Comparison of ENCODE assay signal across 8 mouse cellular contexts in the genomic region with DNA sequence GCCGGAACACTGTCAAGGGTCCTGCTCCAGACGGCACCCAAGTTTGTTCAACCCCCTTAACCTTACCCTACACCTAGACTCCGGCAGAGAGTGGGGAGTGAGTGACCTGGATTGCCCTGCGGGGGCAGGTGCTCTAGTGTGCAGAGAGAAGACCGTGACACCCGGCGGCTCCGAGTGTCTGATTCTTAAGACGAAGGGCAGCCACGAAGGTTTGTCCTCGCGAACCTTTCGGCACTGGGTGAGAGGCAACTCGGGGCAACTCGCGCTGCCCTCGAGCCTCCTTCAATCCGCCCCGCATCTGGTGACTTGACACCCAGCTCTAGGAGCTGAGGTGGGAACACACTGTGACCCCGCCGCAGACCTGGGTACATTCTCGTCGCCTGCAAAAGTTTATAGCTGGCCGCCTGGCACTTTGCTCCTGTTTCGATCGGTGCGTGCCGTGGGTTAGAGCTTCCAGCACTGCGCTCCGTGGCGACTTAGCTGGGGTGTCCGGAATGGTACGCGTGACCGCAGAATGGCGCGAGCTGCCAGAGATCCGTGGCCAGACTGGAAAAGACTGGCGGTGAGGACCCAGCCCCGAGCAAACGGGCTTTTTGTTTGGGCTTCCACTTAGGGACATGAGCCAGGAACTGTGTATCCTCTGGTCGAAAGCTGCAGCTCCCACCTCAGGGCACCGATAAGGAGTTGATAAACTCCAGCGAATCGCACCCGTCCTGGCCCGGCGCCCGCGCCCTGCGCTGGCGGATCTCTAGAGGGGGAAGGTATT. TPM values are rescaled to one million over a fixed set of nuclear protein-coding genes. Genes with fewer than 3 reads are reported as not detected.
DNase-seq lines count a peak whose midpoint lies in the region; ATAC-seq and TF ChIP-seq lines count a peak whose summit lies in the region.

No protein-coding gene starts in this region.

- TF ChIP-seq CTCF in heart, adult 2 months (IDR thresholded peaks at IDR 0.05), result no peak
- TF ChIP-seq CTCF in intestine, postnatal 0 days (IDR thresholded peaks at IDR 0.05; ENCODE audit: low read depth), result no peak

- no peaks in the 10 kb centered on the region; the same call in 1 of the 2 replicates for H3K79me2 ChIP-seq in heart, adult 2 months (replicated peaks; ENCODE audit: control insufficient read depth, insufficient read depth, low read length)

- DNase-seq in cerebellum, postnatal 14 days, result peak; percentile 23 to 26
- DNase-seq in cerebellum, adult 9-11 months, result no peak
- DNase-seq in heart, adult 2 months, result peak; percentile 77 to 81
- peak; percentile 38 for DNase-seq in lung, postnatal 14 days
- DNase-seq in splenic B cell, adult 2 months (ENCODE audit: low read depth, low spot score), result peak; percentile 31

- 0 out of 2 replicates have a peak, but pooled peaks have one; percentile 9 for ATAC-seq in common myeloid progenitor, adult 5-6 weeks (replicated peaks; ENCODE audit: low read depth, poor library complexity, severe bottlenecking)
- no peak for ATAC-seq in intestine, postnatal 0 days
- ATAC-seq in frontal cortex, adult (ENCODE audit: low TSS enrichment), result no peak

- intact Hi-C loops in heart, adult 2 months (cut with DNase I), result loop anchor here (2.0 to 5.0 kb wide), 4 partner anchors 43 to 256 kb away; no protein-coding TSS in a partner anchor

- H3K4me2 ChIP-seq in intestine, postnatal 0 days (replicated peaks; ENCODE audit: low read depth), result peak overlapping the region; percentile 85

- H3K36me3 ChIP-seq in heart, adult 2 months (ENCODE audit: control insufficient read depth, insufficient read depth, low read length), result peaks cover 14% of the 10 kb centered on the region
- no peaks in the 10 kb centered on the region for H3K36me3 ChIP-seq in intestine, postnatal 0 days (ENCODE audit: control insufficient read depth, insufficient read depth)
- H3K36me3 ChIP-seq in splenic B cell, adult 2 months (ENCODE audit: control insufficient read depth, insufficient read depth, low read length, poor library complexity, severe bottlenecking), result no peaks in the 10 kb centered on the region

- peak overlapping the region; percentile 98 for H3K27ac ChIP-seq in heart, adult 2 months
- peak overlapping the region; percentile 35; the same call in 1 of the 2 replicates for H3K27ac ChIP-seq in intestine, postnatal 0 days (ENCODE audit: low read depth, low read length)

- no peaks in the 10 kb centered on the region for H3K9me3 ChIP-seq in intestine, postnatal 0 days (ENCODE audit: control insufficient read depth)

- no peaks in the 10 kb centered on the region for H3K27me3 ChIP-seq in heart, adult 2 months (ENCODE audit: control insufficient read depth, insufficient read depth, low read length)
- peaks cover 33% of the 10 kb centered on the region for H3K27me3 ChIP-seq in intestine, postnatal 0 days (replicated peaks; ENCODE audit: control insufficient read depth, insufficient read depth, low read length)
- H3K27me3 ChIP-seq in splenic B cell, adult 2 months (ENCODE audit: control insufficient read depth, insufficient read depth, low read length, poor library complexity, severe bottlenecking), result no peaks in the 10 kb centered on the region; the same call in 1 of the 2 replicates

- H3K9ac ChIP-seq in heart, adult 2 months (ENCODE audit: low read depth, low read length), result peak overlapping the region; percentile 90
- H3K9ac ChIP-seq in intestine, postnatal 0 days (ENCODE audit: low read depth, low read length), result peak overlapping the region; percentile 35

- 2% methylated on average over 52 of the region's 52 CpGs for WGBS in heart, adult 2 months
- WGBS in intestine, postnatal 0 days, result 2% methylated on average over 52 of the region's 52 CpGs

- H3K4me1 ChIP-seq in heart, adult 2 months (ENCODE audit: control insufficient read depth, insufficient read depth, low read length), result peaks cover 7% of the 10 kb centered on the region
- 0 out of 2 replicates have a peak, but pooled peaks cover 4% of the 10 kb centered on the region for H3K4me1 ChIP-seq in intestine, postnatal 0 days (replicated peaks; ENCODE audit: control insufficient read depth, insufficient read depth, low read length)

- TF ChIP-seq POLR2A in heart, adult 2 months (IDR thresholded peaks at IDR 0.05; ENCODE audit: insufficient read depth, low read depth, low read length), result no peak

- peak overlapping the region; percentile 63 for H3K4me3 ChIP-seq in heart, adult 2 months
- H3K4me3 ChIP-seq in intestine, postnatal 0 days (ENCODE audit: low read depth, low read length), result peak overlapping the region; percentile 58

- no peak for TF ChIP-seq EP300 in heart, adult 2 months (IDR thresholded peaks at IDR 0.05; ENCODE audit: insufficient read depth, low read depth, low read length)

RNA-seq across cellular contexts. Expression of a gene that starts 1.5 kb away (rescaled TPM):
- 0.10 and 0.41 TPM in 2 replicates for total RNA-seq in common myeloid progenitor, adult 5-6 weeks (2017)
- 100 to 1,000 TPM; 244 to 277 TPM for total RNA-seq in heart, adult 2 months (2021)
- polyA plus RNA-seq in heart, adult 2 months (2012; rRNA removed), result 115 and 119 TPM in 2 replicates
- polyA plus RNA-seq in intestine, postnatal 0 days (2015; fragmentation: Nextera tagmentation; extraction: Ambion mirVana), result 7.4 and 8.7 TPM in 2 replicates

Comparison
In these comparisons a context has a peak if more than half of its experiments do, and no peak if none do; other contexts are left out.
1. RNA of a gene that starts 1.5 kb away (total RNA-seq): 244 to 277 TPM in heart, adult 2 months; 0.10 to 0.41 TPM in common myeloid progenitor, adult 5-6 weeks; every median in the first group is over 100 times any median in the second.